Mouse (Mus musculus): ENCODE data around the gene 2810459M11Rik. TPM values are rescaled to one million over a fixed set of nuclear protein-coding genes. Genes with fewer than 3 reads are reported as not detected.
"Not testable (repeated sequence)": the region's sequence is repeated elsewhere in the genome, so short reads cannot be mapped to it uniquely, and the experiment has no call there.

Gene 2810459M11Rik
- 0.40 TPM in 1 of 2 replicates, not detected in the other for polyA plus RNA-seq (2012; ENCODE audit: insufficient read depth, insufficient read length, missing spikeins)

DNA sequence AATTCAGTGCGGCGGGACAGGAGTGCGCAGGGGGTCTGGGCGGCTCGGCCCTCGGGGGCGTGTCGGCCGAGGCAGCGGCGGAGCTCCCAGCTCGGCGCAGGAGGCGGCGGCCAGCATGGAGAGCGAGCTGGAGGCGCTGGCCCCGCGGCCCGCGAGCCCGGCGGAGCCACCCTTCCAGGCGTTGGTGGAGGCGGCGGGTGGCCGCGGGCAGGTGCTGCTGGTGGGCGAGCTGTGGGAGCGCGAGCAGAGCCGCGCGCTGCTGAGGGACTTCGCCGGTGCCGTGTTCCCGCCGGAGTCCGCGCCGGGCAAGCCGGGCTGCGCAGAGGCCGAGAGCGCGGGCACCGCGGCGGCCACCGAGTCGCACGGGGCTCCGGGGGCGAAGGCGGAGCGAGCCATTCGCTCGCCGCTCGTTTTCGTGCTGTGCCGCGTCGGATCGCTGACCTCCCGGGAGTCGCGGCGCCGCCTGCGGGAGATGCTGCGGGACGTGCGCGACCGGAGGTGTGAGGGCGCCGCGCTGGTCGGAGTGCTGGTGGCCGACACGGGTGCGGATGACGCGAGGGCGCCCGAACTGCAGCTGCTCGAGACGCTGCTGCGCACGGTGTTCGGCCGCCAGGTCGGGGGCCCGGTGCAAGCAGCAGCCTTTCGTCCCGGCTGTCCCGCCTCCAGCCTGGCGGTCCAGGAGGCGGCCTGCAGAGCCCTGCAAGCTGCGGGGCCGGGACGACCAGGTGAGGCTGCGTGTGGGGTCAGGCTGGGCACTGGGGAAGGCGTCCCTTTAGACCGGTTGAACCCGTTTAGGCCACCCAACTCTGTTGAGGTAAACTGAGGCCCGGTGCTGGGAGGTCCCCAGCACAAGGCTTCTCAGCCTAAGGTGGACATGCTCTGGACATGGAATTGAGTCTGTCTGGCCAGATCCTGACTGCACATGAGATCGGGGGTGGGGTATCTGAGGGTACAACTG is at the start of gene 2810459M11Rik:
TSS of gene 2810459M11Rik (plus strand) at position 16 of the 958 bp plus-strand sequence.
- H3K4me1 ChIP-seq (ENCODE audit: control insufficient read depth, insufficient read depth, insufficient read length, low read length) = no peaks in the 10 kb centered on the region; the same call in none of the 2 replicates
- no peak within 1 kb of the TSS for H3K27ac ChIP-seq (replicated peaks; ENCODE audit: low read depth, low read length)
- H3K4me3 ChIP-seq (ENCODE audit: insufficient read depth, low read depth, low read length) = peak within 1 kb of the TSS; percentile 59

DNA sequence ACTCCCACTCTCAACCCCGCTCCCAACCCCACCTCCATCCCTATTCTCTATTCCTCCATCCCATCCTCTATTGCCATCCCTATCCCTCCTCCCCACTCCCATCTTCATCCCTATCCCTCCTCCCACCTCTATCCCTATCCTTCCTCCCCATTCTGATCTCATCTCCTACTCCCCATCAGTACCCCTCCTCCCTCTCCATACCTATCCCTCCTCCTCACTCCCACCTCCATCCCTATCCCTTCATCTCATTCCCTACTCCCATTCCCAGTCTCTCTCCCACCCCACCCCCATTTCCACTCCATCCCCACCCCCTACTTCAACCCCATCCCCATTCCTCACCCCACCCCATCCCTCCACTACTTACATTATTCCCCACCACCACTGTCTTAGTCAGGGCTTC is 48.4 kb upstream of the 2810459M11Rik start:
- no peaks in the 10 kb centered on the region for H3K4me1 ChIP-seq (ENCODE audit: control insufficient read depth, insufficient read depth, insufficient read length, low read length)
- H3K4me3 ChIP-seq (ENCODE audit: insufficient read depth, low read depth, low read length) = no peak overlapping the region
- H3K27ac ChIP-seq (replicated peaks; ENCODE audit: low read depth, low read length) = no peak overlapping the region

DNA sequence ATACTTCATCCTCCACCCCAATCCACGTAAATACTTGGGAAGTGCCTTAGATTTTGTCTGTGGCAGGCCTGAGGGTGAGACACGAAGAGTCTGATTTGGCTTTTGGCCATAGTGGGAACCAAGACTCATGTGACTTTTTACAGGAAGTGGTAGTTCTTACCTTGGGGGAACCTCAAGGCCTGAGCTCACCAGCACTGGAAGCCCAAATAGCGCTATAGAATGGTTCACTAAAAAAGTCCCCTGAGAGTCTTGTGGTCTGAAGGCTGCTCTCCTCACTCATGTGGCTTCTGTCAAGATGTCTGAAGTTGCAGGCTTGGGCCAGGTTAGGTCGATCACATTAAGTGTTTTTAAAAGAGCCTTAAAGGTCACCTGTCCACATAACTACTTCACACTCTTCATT is 47.7 kb upstream of the 2810459M11Rik start:
- Histone ChIP-seq H3K27ac (replicated peaks; ENCODE audit: low read depth, low read length) (no peak overlapping the region), H3K4me3 (ENCODE audit: insufficient read depth, low read depth, low read length) (no peak overlapping the region), H3K4me1 (ENCODE audit: control insufficient read depth, insufficient read depth, insufficient read length, low read length) (no peaks in the 10 kb centered on the region)

DNA sequence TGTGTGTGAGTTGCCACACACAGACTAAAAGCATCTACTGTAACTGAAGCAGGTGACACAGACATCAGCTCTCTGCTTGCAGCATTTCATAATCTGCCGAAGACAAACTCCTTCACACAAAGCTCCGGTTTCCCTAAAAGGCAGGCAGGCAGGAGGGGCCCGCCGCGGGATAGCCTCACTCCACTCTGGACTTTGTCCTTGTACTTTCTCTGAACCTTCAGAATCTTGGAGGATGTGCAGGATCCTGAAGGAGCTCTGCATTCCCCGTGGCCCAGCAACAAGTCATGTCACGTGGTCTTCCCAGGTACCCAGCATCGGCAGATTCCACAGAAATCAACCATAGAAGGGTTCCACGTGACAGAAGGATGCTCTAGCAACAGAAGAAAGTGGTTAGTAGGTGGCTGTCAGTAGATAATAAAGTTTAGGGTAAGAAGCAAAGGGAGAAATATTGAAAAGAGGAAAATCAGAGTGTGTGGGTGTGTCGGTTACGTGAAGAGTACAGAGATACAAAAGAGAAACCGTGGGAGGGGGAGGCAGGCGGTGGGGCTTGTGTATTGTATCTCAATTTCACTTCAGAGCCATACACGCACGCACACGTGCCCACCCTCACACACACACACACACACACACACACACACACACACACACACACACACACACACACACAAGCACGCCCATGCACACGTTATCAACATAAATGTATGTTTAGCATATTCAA is 45.7 kb upstream of the 2810459M11Rik start:
- Histone ChIP-seq H3K4me3 (ENCODE audit: insufficient read depth, low read depth, low read length) (no peak overlapping the region), H3K27ac (replicated peaks; ENCODE audit: low read depth, low read length) (no peak overlapping the region)

GRCm38 (mm10) chr1:86005540-86005939 is 40.1 kb upstream of the 2810459M11Rik start:
- Histone ChIP-seq H3K4me1 (ENCODE audit: control insufficient read depth, insufficient read depth, insufficient read length, low read length) (no peaks in the 10 kb centered on the region), H3K27ac (replicated peaks; ENCODE audit: low read depth, low read length) (no peak overlapping the region), H3K4me3 (ENCODE audit: insufficient read depth, low read depth, low read length) (no peak overlapping the region)

More for the DNA sequence above, 45.7 kb upstream of the 2810459M11Rik start:
- no peaks in the 10 kb centered on the region for H3K4me1 ChIP-seq (ENCODE audit: control insufficient read depth, insufficient read depth, insufficient read length, low read length)

DNA sequence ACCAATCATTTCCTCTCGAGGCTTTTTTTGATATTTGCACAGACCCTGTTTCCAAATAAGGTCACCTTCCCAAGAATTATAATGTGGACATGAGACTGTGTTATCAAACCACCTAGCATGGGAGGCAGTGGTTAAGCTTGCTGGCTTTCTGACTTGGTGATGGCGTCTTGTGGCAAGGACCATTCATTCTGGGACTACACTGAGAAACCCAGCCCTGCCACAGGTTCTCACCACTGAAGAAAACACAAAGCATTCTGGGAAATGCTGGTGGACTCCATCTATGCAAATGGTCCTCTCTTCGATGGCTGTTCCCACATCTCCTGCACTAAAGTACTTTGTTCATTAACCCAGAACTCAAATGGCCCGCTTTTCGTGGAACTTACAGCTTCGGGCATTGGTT is 39.6 kb upstream of the 2810459M11Rik start:
- Histone ChIP-seq H3K4me3 (ENCODE audit: insufficient read depth, low read depth, low read length) (no peak overlapping the region), H3K4me1 (ENCODE audit: control insufficient read depth, insufficient read depth, insufficient read length, low read length) (no peaks in the 10 kb centered on the region), H3K27ac (replicated peaks; ENCODE audit: low read depth, low read length) (no peak overlapping the region)

DNA sequence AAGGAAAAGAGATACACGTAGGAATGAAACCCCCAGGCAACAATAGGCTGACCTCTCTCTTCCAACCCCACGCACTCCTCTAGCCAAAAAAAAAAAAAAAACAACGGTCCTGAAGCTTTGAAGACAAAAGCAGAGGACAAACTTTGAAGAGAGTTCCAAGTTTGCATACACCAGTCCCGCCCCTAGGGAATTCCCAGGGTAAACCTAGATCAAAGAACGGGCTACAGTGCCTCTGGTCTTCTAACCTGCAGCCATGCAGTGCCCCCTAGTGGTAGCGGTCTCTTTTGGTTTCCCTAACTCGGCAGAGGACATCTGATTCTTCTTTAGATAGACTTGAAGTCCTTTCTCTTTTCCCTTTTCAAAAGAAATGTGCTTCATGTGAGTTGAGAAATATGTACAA is 37.9 kb upstream of the 2810459M11Rik start:
- Histone ChIP-seq H3K4me1 (ENCODE audit: control insufficient read depth, insufficient read depth, insufficient read length, low read length) (no peaks in the 10 kb centered on the region), H3K27ac (replicated peaks; ENCODE audit: low read depth, low read length) (no peak overlapping the region), H3K4me3 (ENCODE audit: insufficient read depth, low read depth, low read length) (no peak overlapping the region)

GRCm38 (mm10) chr1:86015758-86016157 is 29.9 kb upstream of the 2810459M11Rik start:
- H3K4me3 ChIP-seq (ENCODE audit: insufficient read depth, low read depth, low read length); H3K4me1 ChIP-seq (ENCODE audit: control insufficient read depth, insufficient read depth, insufficient read length, low read length); H3K27ac ChIP-seq (replicated peaks; ENCODE audit: low read depth, low read length): not testable (repeated sequence)

DNA sequence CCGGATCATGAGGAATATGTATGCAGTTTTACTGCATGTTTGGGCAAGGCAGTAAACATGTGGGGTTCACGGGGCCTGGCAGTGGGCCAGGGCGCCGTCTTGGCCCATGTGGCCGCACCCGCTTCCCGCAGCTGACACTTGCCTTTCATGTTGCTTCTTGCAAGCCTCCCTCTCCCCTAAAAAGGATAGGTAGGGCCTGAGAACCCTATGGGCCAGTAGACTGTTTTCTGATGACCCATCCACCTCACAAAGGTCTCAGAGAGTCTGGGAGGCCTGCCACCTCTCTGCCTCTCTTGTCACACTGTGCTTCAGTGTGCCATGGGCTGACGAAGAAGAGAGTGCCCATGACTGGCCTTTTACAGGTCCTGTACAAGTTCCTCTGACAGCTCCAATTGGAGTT is 29.1 kb upstream of the 2810459M11Rik start, which contains the start of gene Spata3:
TSS of gene Spata3 (plus strand) at position 301 of the 400 bp plus-strand sequence.
- Histone ChIP-seq H3K4me1 (ENCODE audit: control insufficient read depth, insufficient read depth, insufficient read length, low read length) (no peaks in the 10 kb centered on the region), H3K4me3 (ENCODE audit: insufficient read depth, low read depth, low read length) (no peak within 1 kb of the TSS)

GRCm38 (mm10) chr1:86018235-86019055 is 27.2 kb upstream of the 2810459M11Rik start:
- Histone ChIP-seq H3K4me3 (ENCODE audit: insufficient read depth, low read depth, low read length) (peak overlapping the region; percentile 29; the same call in 1 of the 2 replicates), H3K27ac (replicated peaks; ENCODE audit: low read depth, low read length) (no peak overlapping the region), H3K4me1 (ENCODE audit: control insufficient read depth, insufficient read depth, insufficient read length, low read length) (no peaks in the 10 kb centered on the region)

More for the DNA sequence above, 29.1 kb upstream of the 2810459M11Rik start, which contains the start of gene Spata3:
- no peak within 1 kb of the TSS for H3K27ac ChIP-seq (replicated peaks; ENCODE audit: low read depth, low read length)

GRCm38 (mm10) chr1:86021365-86021989 is 24.2 kb upstream of the 2810459M11Rik start:
- Histone ChIP-seq H3K4me1 (ENCODE audit: control insufficient read depth, insufficient read depth, insufficient read length, low read length) (no peaks in the 10 kb centered on the region), H3K27ac (replicated peaks; ENCODE audit: low read depth, low read length) (no peak overlapping the region), H3K4me3 (ENCODE audit: insufficient read depth, low read depth, low read length) (no peak overlapping the region)

- no peak overlapping the region for H3K27ac ChIP-seq (replicated peaks; ENCODE audit: low read depth, low read length)
- H3K4me1 ChIP-seq (ENCODE audit: control insufficient read depth, insufficient read depth, insufficient read length, low read length) = no peaks in the 10 kb centered on the region
- H3K4me3 ChIP-seq (ENCODE audit: insufficient read depth, low read depth, low read length) = no peak overlapping the region
Observed at GRCm38 (mm10) chr1:86032273-86032987, 13.2 kb upstream of the 2810459M11Rik start.

DNA sequence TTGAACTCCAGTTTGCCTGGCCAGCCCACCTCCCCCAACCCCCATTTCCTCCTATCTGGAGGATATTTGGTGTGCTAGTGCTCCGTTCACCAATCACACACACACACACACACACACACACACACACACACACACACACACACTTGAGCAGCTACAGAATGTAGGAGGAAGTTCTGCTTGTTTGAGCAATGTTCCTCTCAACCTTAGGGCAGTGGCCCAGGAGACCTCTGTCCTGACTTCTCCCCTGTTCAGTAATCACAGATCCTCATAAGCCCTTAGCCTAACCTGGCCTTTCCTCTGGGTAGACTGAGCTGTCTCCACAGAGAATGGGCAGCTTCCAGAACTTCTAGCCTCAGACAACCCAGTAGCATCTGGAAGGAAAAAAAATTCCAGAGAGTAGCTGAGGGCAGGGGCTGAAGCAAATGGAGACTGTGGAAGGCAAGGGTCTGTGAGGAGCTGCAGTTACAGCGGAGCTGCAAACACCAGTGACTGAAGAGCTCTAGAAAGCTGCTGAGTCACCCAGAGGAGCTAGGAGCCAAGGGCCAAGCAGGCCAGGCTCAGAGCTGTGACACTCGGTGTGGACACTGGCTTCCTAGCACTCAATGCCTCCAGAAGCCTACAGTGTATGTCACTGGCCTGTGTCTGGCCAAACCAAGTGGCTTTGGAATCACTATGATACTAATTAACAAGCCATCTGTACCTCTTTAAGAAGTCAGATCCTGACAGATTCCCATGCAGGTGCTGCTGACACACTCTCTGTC is 7.3 kb upstream of the 2810459M11Rik start:
- peaks cover 4% of the 10 kb centered on the region; the same call in 1 of the 2 replicates for H3K4me1 ChIP-seq (ENCODE audit: control insufficient read depth, insufficient read depth, insufficient read length, low read length)
- peak overlapping the region; percentile 61 for H3K27ac ChIP-seq (replicated peaks; ENCODE audit: low read depth, low read length)
- no peak overlapping the region for H3K4me3 ChIP-seq (ENCODE audit: insufficient read depth, low read depth, low read length)

Data from brown adipose tissue, adult 24 weeks (tissue).